Mouse (Mus musculus) liver, adult 2 months (tissue): ENCODE results near the gene Rgs17. TPM values are rescaled to one million over a fixed set of nuclear protein-coding genes. Genes with fewer than 3 reads are reported as not detected.

Experiments
- DNase-seq: peaks from one replicate; pipeline ENCODE4 v3.0.0-alpha.2; 2011; ENCODE audit warnings: low read depth, low spot score; ENCODE audit errors: extremely low read depth
- H3K27ac ChIP-seq: fragments of 200-500 bp; replicated peaks from 2 replicates; pipeline ENCODE4 v1.5.1; 2012; ENCODE audit warnings: low read depth, mild to moderate bottlenecking, control low read depth, inconsistent platforms, low read length; ENCODE audit not compliant: insufficient read depth
- H3K27me3 ChIP-seq: fragments of 200-500 bp; 2 replicates; pipeline ENCODE4 v1.6.1; 2012; ENCODE audit warnings: mild to moderate bottlenecking, moderate library complexity, low read length, inconsistent platforms; ENCODE audit not compliant: control insufficient read depth, insufficient read depth
- H3K36me3 ChIP-seq: fragments of 200-500 bp; 2 replicates; pipeline ENCODE4 v1.6.1; 2012; ENCODE audit warnings: low read length, inconsistent platforms; ENCODE audit not compliant: control insufficient read depth, insufficient read depth
- H3K4me1 ChIP-seq: fragments of 200-500 bp; 2 replicates; pipeline ENCODE4 v1.6.1; 2011; ENCODE audit warnings: low read length; ENCODE audit not compliant: control insufficient read depth, insufficient read depth
- H3K4me3 ChIP-seq: fragments of 200-500 bp; 2 replicates; pipeline ENCODE4 v1.5.1; 2011; ENCODE audit warnings: low read depth, mild to moderate bottlenecking, control low read depth, low read length, moderate library complexity; ENCODE audit not compliant: insufficient read depth
- H3K79me2 ChIP-seq: fragments of 200-500 bp; 2 replicates; pipeline ENCODE4 v1.6.1; 2012; ENCODE audit warnings: inconsistent platforms, mild to moderate bottlenecking, low read length, moderate library complexity; ENCODE audit not compliant: control insufficient read depth, insufficient read depth
- H3K9ac ChIP-seq: fragments of 200-500 bp; 2 replicates; pipeline ENCODE4 v1.6.1; 2012; ENCODE audit warnings: low read depth, mild to moderate bottlenecking, control low read depth, inconsistent platforms, low read length
- CTCF ChIP-seq: fragments of 200-500 bp; IDR thresholded peaks from 2 replicates; pipeline ENCODE4 v1.5.1; 2011; ENCODE audit warnings: low read depth, low read length, control low read depth
- POLR2A ChIP-seq: fragments of 200-500 bp; IDR thresholded peaks from 2 replicates; pipeline ENCODE4 v1.6.1; 2011; ENCODE audit warnings: low read length, control low read depth; ENCODE audit not compliant: insufficient read depth; ENCODE audit errors: extremely low read depth
- WGBS: fragments of 180-500 bp; shearing (Covaris S2); methylation state at CpG from one replicate; pipeline ENCODE4 v1.1.7; 2018; 5-methylcytosine and 5-hydroxymethylcytosine counted together
- polyA plus RNA-seq: library from polyadenylated mRNA; depleted of rRNA; stranded (reverse); fragments of >200 nt; gene quantifications from 2 replicates; pipeline ENCODE4 v1.2.3, GENCODE M21; 2012; rRNA removed
- total RNA-seq: library from RNA; depleted of rRNA; stranded (reverse); fragments of >200 nt; gene quantifications from 2 replicates; pipeline ENCODE4 v1.2.3, GENCODE M21; 2014; rRNA removed

The Rgs17 gene
- total and polyA plus RNA-seq, 2 experiments: 0.09 TPM; not detected in 1

GRCm38 (mm10) chr10:5786923-5787322 is 135.3 kb downstream of the Rgs17 start:
- 22% methylated on average over 4 of the region's 4 CpGs for WGBS

More at GRCm38 (mm10) chr10:5786923-5787322, 135.3 kb downstream of the Rgs17 start:
- no peak overlapping the region for H3K4me3 ChIP-seq
- no peak overlapping the region for H3K9ac ChIP-seq
- H3K4me1 ChIP-seq: no peaks in the 10 kb centered on the region
- TF ChIP-seq CTCF (peak; percentile 47; the same call in 1 of the 2 replicates), POLR2A (no peak)
- no peak for DNase-seq
- no peaks in the 10 kb centered on the region for H3K79me2 ChIP-seq
- no peaks in the 10 kb centered on the region for H3K36me3 ChIP-seq
- peaks cover 3% of the 10 kb centered on the region; the same call in 1 of the 2 replicates for H3K27me3 ChIP-seq
- no peak overlapping the region for H3K27ac ChIP-seq

Other genes starting within 250 kb of the Rgs17 start
- 0.67 and 0.83 TPM in 2 replicates for gene Fbxo5, start 116.8 kb downstream of the Rgs17 start, total RNA-seq
- gene Fbxo5, start 116.8 kb downstream of the Rgs17 start, polyA plus RNA-seq: 0.20 and 0.39 TPM in 2 replicates
- 5.0 and 7.2 TPM in 2 replicates for gene Mtrf1l, start 98.5 kb downstream of the Rgs17 start, total RNA-seq
- gene Mtrf1l, start 98.5 kb downstream of the Rgs17 start, polyA plus RNA-seq: 0.78 and 0.98 TPM in 2 replicates